Mouse (Mus musculus): ENCODE results near the gene Ifitm5. TPM values are rescaled to one million over a fixed set of nuclear protein-coding genes. Genes with fewer than 3 reads are reported as not detected.

The Ifitm5 gene
- total RNA-seq, 2 experiments from 2014 or later, result 0.78 to 1.3 TPM

DNA sequence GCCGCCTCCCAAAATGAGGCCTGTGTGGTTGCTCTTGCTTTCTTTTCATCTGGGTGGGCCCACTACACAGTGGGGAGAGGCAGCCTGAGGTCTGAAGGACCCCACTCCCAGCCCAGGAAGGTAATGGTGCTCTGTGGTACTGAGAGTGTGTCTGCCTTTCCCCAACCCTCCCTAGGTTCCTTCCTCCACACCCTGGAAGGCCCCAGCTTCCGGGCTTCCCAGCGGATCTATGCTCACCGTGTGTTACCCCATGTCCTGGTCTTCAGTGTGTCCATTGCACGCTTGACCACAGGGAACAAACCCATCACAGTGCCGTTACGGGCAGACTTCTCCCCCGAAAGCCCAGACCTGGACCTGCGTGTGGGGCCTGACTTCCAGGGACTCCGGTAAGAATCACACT, 7.3 kb downstream of the Ifitm5 start:
- no peak for ATAC-seq (ENCODE audit: poor library complexity, severe bottlenecking)

DNA sequence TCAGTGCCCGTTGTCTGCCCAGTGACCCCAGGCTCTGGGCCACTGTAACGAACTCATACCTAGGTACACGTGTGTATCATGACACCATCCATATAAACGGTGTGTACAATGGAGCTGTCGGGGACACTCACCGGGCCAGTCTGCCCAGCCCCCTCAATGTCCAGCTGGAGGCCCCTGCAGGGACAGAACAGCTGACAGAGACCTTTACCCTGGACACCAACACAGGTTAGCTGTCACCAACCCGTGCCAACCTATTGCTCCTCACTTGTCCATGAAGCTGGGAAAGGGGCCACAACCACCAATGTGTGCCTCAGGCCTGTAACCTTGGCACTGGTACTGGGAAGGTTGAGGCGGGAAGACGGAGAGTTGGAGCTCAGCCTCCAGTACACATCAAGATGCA, 7.8 kb downstream of the Ifitm5 start:
- ATAC-seq (ENCODE audit: poor library complexity, severe bottlenecking), result no peak

- ATAC-seq (ENCODE audit: poor library complexity, severe bottlenecking), result peak; percentile 88
Observed at GRCm38 (mm10) chr7:140941222-140942051, 8.7 kb downstream of the Ifitm5 start, which contains the start of gene Pgghg. Gene Pgghg (plus strand): TSS chr7:140941391.

GRCm38 (mm10) chr7:140939669-140940171, 10.4 kb downstream of the Ifitm5 start:
- no peak for ATAC-seq (ENCODE audit: poor library complexity, severe bottlenecking)

DNA sequence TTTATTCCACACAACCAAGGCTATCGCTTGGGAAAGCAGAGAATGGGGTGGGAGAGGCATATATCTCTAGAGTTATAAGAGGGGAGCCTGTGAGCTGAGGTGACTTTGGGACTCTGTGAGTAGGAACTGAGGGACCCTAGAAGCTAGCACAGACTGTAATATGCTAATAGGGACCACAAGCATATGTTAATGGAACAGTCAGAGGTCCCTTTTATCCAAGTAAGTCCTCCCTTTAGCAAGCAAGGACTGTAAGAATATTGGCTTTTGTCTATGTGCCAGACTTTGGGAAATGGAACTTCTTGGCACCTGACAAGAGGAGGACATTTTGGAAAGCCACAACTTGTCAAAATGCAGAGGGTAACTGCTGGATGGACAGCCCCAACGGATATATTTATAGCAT, 11.2 kb downstream of the Ifitm5 start:
- no peak for ATAC-seq (ENCODE audit: poor library complexity, severe bottlenecking)

DNA sequence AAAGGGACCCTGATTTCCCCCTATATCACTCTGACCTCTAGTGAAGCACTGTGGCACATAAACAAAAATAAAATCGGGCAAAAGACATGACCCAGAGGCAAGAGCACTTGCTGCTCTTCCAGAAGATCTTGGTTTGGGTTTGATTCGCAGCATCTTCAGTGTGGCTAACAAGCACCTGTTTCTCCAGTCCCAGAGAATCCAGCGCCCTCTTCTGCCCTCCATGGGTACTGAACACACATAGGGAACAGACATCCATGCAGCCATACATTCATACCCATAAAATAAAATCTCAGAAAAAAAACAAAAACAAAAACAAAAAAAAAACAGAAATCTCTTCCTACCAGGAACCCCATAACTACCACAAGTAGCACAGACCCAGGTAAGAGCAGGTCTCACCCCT, 11.7 kb downstream of the Ifitm5 start:
- ATAC-seq (ENCODE audit: poor library complexity, severe bottlenecking), result no peak

DNA sequence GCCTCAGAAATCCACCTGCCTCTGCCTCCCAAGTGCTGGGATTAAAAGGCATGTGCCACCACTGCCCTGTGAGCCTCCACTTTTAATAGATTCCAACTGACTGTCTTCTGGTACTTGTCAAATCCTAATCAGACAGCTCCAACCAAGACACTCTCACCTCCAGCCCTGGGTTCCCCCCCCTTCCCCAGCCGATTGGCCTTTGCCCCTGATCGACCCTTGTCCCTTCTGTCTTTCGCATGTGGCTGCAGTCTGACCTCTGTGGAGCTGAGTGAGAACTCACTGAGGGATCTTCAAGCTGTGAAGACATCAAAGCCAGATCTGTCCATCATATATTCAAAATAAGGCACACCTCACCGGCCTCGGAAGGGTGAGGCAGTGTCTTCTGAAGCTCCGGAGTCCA, 22.9 kb downstream of the Ifitm5 start:
- ATAC-seq (ENCODE audit: poor library complexity, severe bottlenecking), result no peak

GRCm38 (mm10) chr7:140923070-140923775, 26.9 kb downstream of the Ifitm5 start:
- ATAC-seq (ENCODE audit: poor library complexity, severe bottlenecking), result no peak

GRCm38 (mm10) chr7:140922398-140923069, 27.6 kb downstream of the Ifitm5 start:
- peak; percentile 58 for ATAC-seq (ENCODE audit: poor library complexity, severe bottlenecking)

DNA sequence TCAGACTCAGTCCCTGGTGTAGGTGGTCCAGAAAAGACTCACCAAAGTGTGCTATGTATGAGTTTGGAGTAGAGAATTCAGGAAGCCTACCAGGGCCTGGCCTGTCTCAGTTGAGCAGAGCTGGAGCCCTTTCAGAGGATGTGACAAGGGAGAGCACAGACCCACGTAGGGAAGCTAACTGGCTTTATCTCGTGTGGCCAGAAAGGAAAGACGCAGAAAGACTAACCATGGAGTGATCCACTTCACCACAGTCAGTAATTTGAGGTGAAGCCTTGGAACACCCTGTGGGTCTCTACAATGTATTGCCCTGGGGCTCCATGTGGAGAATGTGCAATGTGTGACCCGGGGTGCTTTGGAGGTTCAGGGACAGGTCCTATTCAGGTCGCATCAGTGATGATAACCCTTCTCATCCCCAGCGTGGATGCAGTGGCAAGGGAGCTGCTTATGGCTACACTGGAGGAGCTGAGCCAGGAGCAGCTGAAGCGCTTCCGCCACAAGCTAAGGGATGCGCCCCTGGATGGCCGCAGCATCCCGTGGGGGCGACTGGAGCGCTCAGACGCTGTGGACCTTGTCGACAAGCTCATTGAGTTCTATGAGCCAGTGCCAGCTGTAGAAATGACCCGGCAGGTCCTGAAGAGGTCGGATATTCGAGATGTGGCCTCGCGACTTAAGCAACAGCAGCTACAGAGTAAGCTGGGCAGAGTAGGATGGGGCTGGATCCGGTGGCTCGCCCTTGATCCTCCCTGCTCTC, 28.7 kb downstream of the Ifitm5 start:
- no peak for ATAC-seq (ENCODE audit: poor library complexity, severe bottlenecking)

GRCm38 (mm10) chr7:140920418-140921029, 29.6 kb downstream of the Ifitm5 start, which contains the start of gene Nlrp6:
Gene Nlrp6 (plus strand): TSS chr7:140920902.
- no peak for ATAC-seq (ENCODE audit: poor library complexity, severe bottlenecking)

DNA sequence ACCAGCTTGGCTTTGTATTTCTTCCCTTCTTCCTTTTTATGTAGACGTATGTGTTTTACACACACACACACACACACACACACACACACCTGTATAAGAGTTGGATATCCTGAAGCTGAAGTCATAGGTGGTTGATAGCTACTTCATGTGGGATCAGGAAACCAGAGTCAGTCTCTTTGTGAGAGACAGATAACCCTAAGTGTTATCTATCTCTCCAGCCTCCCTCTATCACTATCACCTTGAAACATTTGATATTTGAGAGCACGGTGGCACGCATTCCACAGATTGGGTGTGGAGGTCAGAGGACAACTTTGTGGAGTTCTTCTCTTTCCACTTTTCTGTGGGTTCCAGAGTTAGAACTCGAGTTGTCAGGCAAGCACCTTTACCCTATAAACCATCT, 30.2 kb downstream of the Ifitm5 start:
- ATAC-seq (ENCODE audit: poor library complexity, severe bottlenecking), result no peak

GRCm38 (mm10) chr7:140914031-140914690, 35.9 kb downstream of the Ifitm5 start:
- no peak for ATAC-seq (ENCODE audit: poor library complexity, severe bottlenecking)

GRCm38 (mm10) chr7:140912846-140913482, 37.1 kb downstream of the Ifitm5 start:
- no peak for ATAC-seq (ENCODE audit: poor library complexity, severe bottlenecking)

DNA sequence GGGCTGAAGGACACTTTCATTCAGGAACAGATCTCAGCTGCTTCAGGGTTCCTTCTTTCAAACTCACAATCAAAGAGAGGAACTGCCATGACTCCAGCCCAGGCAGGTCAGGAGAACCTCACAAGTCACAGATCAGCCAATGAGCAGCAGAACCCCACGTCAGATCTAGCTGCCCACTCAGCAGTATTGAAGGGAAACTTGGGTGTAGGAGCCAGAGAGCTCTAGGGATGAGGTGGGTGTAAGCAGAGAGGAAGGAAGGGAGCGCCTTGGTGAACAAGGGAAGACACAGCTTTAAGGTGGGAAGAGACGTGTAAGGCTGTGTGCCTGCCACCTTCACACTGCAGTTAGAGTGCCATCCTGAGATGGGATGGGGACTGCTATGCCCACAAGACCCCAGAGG, 37.8 kb downstream of the Ifitm5 start:
- ATAC-seq (ENCODE audit: poor library complexity, severe bottlenecking), result no peak

DNA sequence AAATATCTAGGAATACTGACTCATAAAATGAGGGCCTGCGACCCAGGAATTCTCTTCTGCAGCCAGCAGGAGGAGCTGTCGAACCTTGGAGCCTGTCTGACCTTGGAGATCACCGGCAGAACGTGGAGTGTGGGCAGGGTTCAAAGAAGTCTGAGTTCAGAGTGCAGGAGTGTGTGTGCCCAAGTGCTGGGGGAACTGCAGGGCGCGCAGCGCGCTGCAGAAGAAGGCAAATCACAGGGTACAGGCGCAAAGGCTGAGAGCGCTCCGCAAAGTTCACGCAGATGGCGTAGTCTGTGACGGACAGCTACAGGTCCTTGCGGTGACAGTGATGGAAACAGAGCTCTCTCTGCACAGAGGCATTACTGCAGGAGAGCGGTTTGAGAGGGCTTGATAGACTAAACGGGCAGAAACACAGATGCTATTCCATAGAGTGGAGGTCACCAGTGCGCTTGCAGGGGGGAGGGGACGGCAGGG, 41.4 kb downstream of the Ifitm5 start:
- ATAC-seq (ENCODE audit: poor library complexity, severe bottlenecking), result peak; percentile 95

GRCm38 (mm10) chr7:140908181-140908580, 41.9 kb downstream of the Ifitm5 start:
- peak; percentile 14 for ATAC-seq (ENCODE audit: poor library complexity, severe bottlenecking)

DNA sequence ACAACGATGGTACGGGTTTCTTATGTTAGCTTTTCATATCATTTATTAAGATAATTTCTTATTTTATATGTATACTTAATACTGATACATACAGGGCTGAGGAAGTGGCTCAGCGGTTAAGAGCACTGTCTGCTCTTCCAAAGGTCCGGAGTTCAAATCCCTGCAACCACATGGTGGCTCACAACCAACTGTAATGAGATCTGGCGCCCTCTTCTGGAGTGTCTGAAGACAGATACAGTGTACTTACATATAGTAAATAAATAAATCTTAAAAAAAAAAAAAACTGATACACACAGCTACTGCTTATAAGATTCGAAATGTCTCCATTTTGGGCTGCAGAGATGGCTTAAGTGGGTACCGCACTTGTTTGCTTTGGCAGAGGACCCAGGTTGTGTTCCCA, 42.4 kb downstream of the Ifitm5 start:
- no peak for ATAC-seq (ENCODE audit: poor library complexity, severe bottlenecking)

DNA sequence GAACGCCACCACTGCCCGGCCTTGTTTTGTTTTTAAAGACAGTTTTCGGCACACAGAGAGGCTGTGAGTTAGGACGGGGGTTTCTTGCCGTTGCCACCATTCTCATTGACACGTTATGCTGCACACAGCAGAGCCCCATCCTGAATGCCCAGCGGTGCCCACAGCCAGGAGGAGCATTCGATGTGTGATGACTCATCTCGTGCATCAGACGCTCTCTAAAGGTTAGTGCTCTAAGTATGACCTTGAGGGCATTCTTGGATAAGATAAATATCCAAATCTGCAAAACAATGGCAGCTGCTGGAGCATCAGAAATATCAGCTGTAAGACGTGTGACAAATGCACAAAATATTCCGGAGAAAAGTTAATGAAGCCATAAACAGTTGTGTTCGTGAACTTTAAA, 43.0 kb downstream of the Ifitm5 start:
- ATAC-seq (ENCODE audit: poor library complexity, severe bottlenecking), result no peak

Data from megakaryocyte, adult 5-6 weeks (primary cell).